Mouse (Mus musculus): Measurements from ENCODE around the gene Acvr1b. TPM values are rescaled to one million over a fixed set of nuclear protein-coding genes. Genes with fewer than 3 reads are reported as not detected.

Acvr1b gene
- total and polyA plus RNA-seq, 3 experiments: under 0.01 TPM; not detected in 2

GRCm38 (mm10) chr15:101170413-101170980, 3.4 kb upstream of the Acvr1b start:
- no peak for ATAC-seq (ENCODE audit: extremely low read depth, insufficient number of reproducible peaks, low FRiP score, poor library complexity, severe bottlenecking)
- Histone ChIP-seq H3K9me3 (replicated peaks) (peaks cover 69% of the 10 kb centered on the region), H3K36me3 (replicated peaks) (no peaks in the 10 kb centered on the region), H3K4me3 (ENCODE audit: low read depth, low read length) (no peak overlapping the region), H3K4me1 (ENCODE audit: insufficient read depth, low read depth, low read length) (no peaks in the 10 kb centered on the region), H3K27me3 (ENCODE audit: insufficient read depth, low read length) (0 out of 2 replicates have a peak, but pooled peaks cover 2% of the 10 kb centered on the region)
- no peak for DNase-seq (ENCODE audit: low spot score)
- TF ChIP-seq GATA1 (IDR thresholded peaks at IDR 0.05; ENCODE audit: borderline replicate concordance, low read length) (no peak), CTCF (IDR thresholded peaks at IDR 0.05; ENCODE audit: low read depth, low read length) (no peak), POLR2AphosphoS5 (IDR thresholded peaks at IDR 0.05; ENCODE audit: insufficient replicate concordance, low read depth, low read length) (no peak), GATA2 (IDR thresholded peaks at IDR 0.05; ENCODE audit: borderline replicate concordance, low read depth, low read length) (no peak), TAL1 (conservative IDR thresholded peaks at IDR 0.05; ENCODE audit: low read depth, low read length) (no peak)

GRCm38 (mm10) chr15:101171272-101171671, 2.6 kb upstream of the Acvr1b start:
- no peaks in the 10 kb centered on the region for H3K27me3 ChIP-seq (ENCODE audit: insufficient read depth, low read length)
- H3K4me3 ChIP-seq (ENCODE audit: low read depth, low read length): no peak overlapping the region
- peaks cover 67% of the 10 kb centered on the region for H3K9me3 ChIP-seq (replicated peaks)
- no peaks in the 10 kb centered on the region for H3K36me3 ChIP-seq (replicated peaks)
- DNase-seq (ENCODE audit: low spot score): no peak
- TF ChIP-seq CTCF (IDR thresholded peaks at IDR 0.05; ENCODE audit: low read depth, low read length) (no peak), GATA1 (IDR thresholded peaks at IDR 0.05; ENCODE audit: borderline replicate concordance, low read length) (no peak), GATA2 (IDR thresholded peaks at IDR 0.05; ENCODE audit: borderline replicate concordance, low read depth, low read length) (no peak), TAL1 (conservative IDR thresholded peaks at IDR 0.05; ENCODE audit: low read depth, low read length) (no peak), POLR2AphosphoS5 (IDR thresholded peaks at IDR 0.05; ENCODE audit: insufficient replicate concordance, low read depth, low read length) (no peak)
- no peak for ATAC-seq (ENCODE audit: extremely low read depth, insufficient number of reproducible peaks, low FRiP score, poor library complexity, severe bottlenecking)
- H3K4me1 ChIP-seq (ENCODE audit: insufficient read depth, low read depth, low read length): no peaks in the 10 kb centered on the region

- Histone ChIP-seq H3K27me3 (ENCODE audit: insufficient read depth, low read length) (no peaks in the 10 kb centered on the region), H3K4me3 (ENCODE audit: low read depth, low read length) (no peak overlapping the region), H3K36me3 (replicated peaks) (no peaks in the 10 kb centered on the region), H3K4me1 (ENCODE audit: insufficient read depth, low read depth, low read length) (no peaks in the 10 kb centered on the region), H3K9me3 (replicated peaks) (peaks cover 65% of the 10 kb centered on the region)
- TF ChIP-seq GATA1 (IDR thresholded peaks at IDR 0.05; ENCODE audit: borderline replicate concordance, low read length) (no peak), TAL1 (conservative IDR thresholded peaks at IDR 0.05; ENCODE audit: low read depth, low read length) (no peak), CTCF (IDR thresholded peaks at IDR 0.05; ENCODE audit: low read depth, low read length) (no peak), POLR2AphosphoS5 (IDR thresholded peaks at IDR 0.05; ENCODE audit: insufficient replicate concordance, low read depth, low read length) (no peak), GATA2 (IDR thresholded peaks at IDR 0.05; ENCODE audit: borderline replicate concordance, low read depth, low read length) (no peak)
- ATAC-seq (ENCODE audit: extremely low read depth, insufficient number of reproducible peaks, low FRiP score, poor library complexity, severe bottlenecking) (no peak), DNase-seq (ENCODE audit: low spot score) (no peak)
Observed at GRCm38 (mm10) chr15:101172016-101172415, 1.9 kb upstream of the Acvr1b start.

- ATAC-seq (ENCODE audit: extremely low read depth, insufficient number of reproducible peaks, low FRiP score, poor library complexity, severe bottlenecking): no peak
Observed at GRCm38 (mm10) chr15:101174294-101175130, 645 bp downstream of the Acvr1b start.

GRCm38 (mm10) chr15:101175131-101175460, 1.2 kb downstream of the Acvr1b start:
- Histone ChIP-seq H3K4me3 (ENCODE audit: low read depth, low read length) (no peak overlapping the region), H3K4me1 (ENCODE audit: insufficient read depth, low read depth, low read length) (no peaks in the 10 kb centered on the region), H3K9me3 (replicated peaks) (peaks cover 65% of the 10 kb centered on the region), H3K36me3 (replicated peaks) (no peaks in the 10 kb centered on the region), H3K27me3 (ENCODE audit: insufficient read depth, low read length) (no peaks in the 10 kb centered on the region)
- TF ChIP-seq POLR2AphosphoS5 (IDR thresholded peaks at IDR 0.05; ENCODE audit: insufficient replicate concordance, low read depth, low read length) (no peak), GATA2 (IDR thresholded peaks at IDR 0.05; ENCODE audit: borderline replicate concordance, low read depth, low read length) (no peak), TAL1 (conservative IDR thresholded peaks at IDR 0.05; ENCODE audit: low read depth, low read length) (no peak), CTCF (IDR thresholded peaks at IDR 0.05; ENCODE audit: low read depth, low read length) (no peak), GATA1 (IDR thresholded peaks at IDR 0.05; ENCODE audit: borderline replicate concordance, low read length) (no peak)
- no peak for DNase-seq (ENCODE audit: low spot score)
- ATAC-seq (ENCODE audit: extremely low read depth, insufficient number of reproducible peaks, low FRiP score, poor library complexity, severe bottlenecking): no peak

More at GRCm38 (mm10) chr15:101174294-101175130, 645 bp downstream of the Acvr1b start:
- Histone ChIP-seq H3K9me3 (replicated peaks) (peaks cover 64% of the 10 kb centered on the region), H3K36me3 (replicated peaks) (no peaks in the 10 kb centered on the region), H3K4me3 (ENCODE audit: low read depth, low read length) (no peak overlapping the region), H3K4me1 (ENCODE audit: insufficient read depth, low read depth, low read length) (no peaks in the 10 kb centered on the region), H3K27me3 (ENCODE audit: insufficient read depth, low read length) (no peaks in the 10 kb centered on the region)
- DNase-seq (ENCODE audit: low spot score): no peak
- TF ChIP-seq GATA1 (IDR thresholded peaks at IDR 0.05; ENCODE audit: borderline replicate concordance, low read length) (no peak), TAL1 (conservative IDR thresholded peaks at IDR 0.05; ENCODE audit: low read depth, low read length) (no peak), GATA2 (IDR thresholded peaks at IDR 0.05; ENCODE audit: borderline replicate concordance, low read depth, low read length) (no peak), CTCF (IDR thresholded peaks at IDR 0.05; ENCODE audit: low read depth, low read length) (no peak), POLR2AphosphoS5 (IDR thresholded peaks at IDR 0.05; ENCODE audit: insufficient replicate concordance, low read depth, low read length) (no peak)

GRCm38 (mm10) chr15:101175613-101176283, 1.9 kb downstream of the Acvr1b start:
- no peaks in the 10 kb centered on the region for H3K36me3 ChIP-seq (replicated peaks)
- H3K4me3 ChIP-seq (ENCODE audit: low read depth, low read length): no peak overlapping the region
- no peak for ATAC-seq (ENCODE audit: extremely low read depth, insufficient number of reproducible peaks, low FRiP score, poor library complexity, severe bottlenecking)
- no peaks in the 10 kb centered on the region for H3K27me3 ChIP-seq (ENCODE audit: insufficient read depth, low read length)
- H3K4me1 ChIP-seq (ENCODE audit: insufficient read depth, low read depth, low read length): no peaks in the 10 kb centered on the region
- H3K9me3 ChIP-seq (replicated peaks): peaks cover 65% of the 10 kb centered on the region
- no peak for TF ChIP-seq GATA2 (IDR thresholded peaks at IDR 0.05; ENCODE audit: borderline replicate concordance, low read depth, low read length)
- no peak for TF ChIP-seq POLR2AphosphoS5 (IDR thresholded peaks at IDR 0.05; ENCODE audit: insufficient replicate concordance, low read depth, low read length)
- TF ChIP-seq GATA1 (IDR thresholded peaks at IDR 0.05; ENCODE audit: borderline replicate concordance, low read length): no peak
- no peak for TF ChIP-seq TAL1 (conservative IDR thresholded peaks at IDR 0.05; ENCODE audit: low read depth, low read length)
- TF ChIP-seq CTCF (IDR thresholded peaks at IDR 0.05; ENCODE audit: low read depth, low read length): no peak
- DNase-seq (ENCODE audit: low spot score): no peak
